Mouse (Mus musculus) forebrain, embryonic 15.5 days (tissue): ENCODE results near the gene Lmbr1. TPM values are rescaled to one million over a fixed set of nuclear protein-coding genes. Genes with fewer than 3 reads are reported as not detected.

Experiments
- ATAC-seq: fragments of 200-750 bp; cut with Nextera tagmentation; replicated peaks from 2 replicates; pipeline ENCODE4 v1.8.0; 2017; ENCODE audit warnings: mild to moderate bottlenecking, moderate TSS enrichment, moderate library complexity
- H3K27ac ChIP-seq: fragments of 300-500 bp; sonication (generic); replicated peaks from 2 replicates; pipeline ENCODE4 v1.5.1; 2015; ENCODE audit warnings: mild to moderate bottlenecking, inconsistent platforms
- H3K27me3 ChIP-seq: fragments of 300-500 bp; sonication (generic); 2 replicates; pipeline ENCODE4 v1.6.1; 2015; ENCODE audit warnings: inconsistent platforms
- H3K36me3 ChIP-seq: fragments of 300-500 bp; sonication (generic); 2 replicates; pipeline ENCODE4 v1.6.1; 2015; ENCODE audit warnings: mild to moderate bottlenecking, inconsistent platforms
- H3K4me1 ChIP-seq: fragments of 300-500 bp; sonication (generic); 2 replicates; pipeline ENCODE4 v1.6.1; 2015; ENCODE audit warnings: inconsistent platforms
- H3K4me2 ChIP-seq: fragments of 300-500 bp; sonication (generic); replicated peaks from 2 replicates; pipeline ENCODE4 v1.6.1; 2015; ENCODE audit warnings: mild to moderate bottlenecking, inconsistent platforms
- H3K4me3 ChIP-seq: fragments of 300-500 bp; sonication (generic); 2 replicates; pipeline ENCODE4 v1.5.1; 2015; ENCODE audit warnings: mild to moderate bottlenecking, inconsistent platforms
- H3K9ac ChIP-seq: fragments of 300-500 bp; sonication (generic); replicated peaks from 2 replicates; pipeline ENCODE4 v1.6.1; 2015; ENCODE audit warnings: mild to moderate bottlenecking, inconsistent platforms
- H3K9me3 ChIP-seq: fragments of 300-500 bp; sonication (generic); 2 replicates; pipeline ENCODE4 v1.6.1; 2016; ENCODE audit warnings: inconsistent platforms
- WGBS: fragments of 180-500 bp; shearing (Covaris S2); methylation state at CpG from one replicate; pipeline ENCODE4 v1.1.7; 2015; ENCODE audit warnings: mixed read lengths; 5-methylcytosine and 5-hydroxymethylcytosine counted together
- polyA plus RNA-seq: library from polyadenylated mRNA; unstranded; fragments of >200 nt; fragmentation: Nextera tagmentation; extraction: Ambion mirVana; gene quantifications from 2 replicates; pipeline ENCODE4 v1.2.1, GENCODE M21; 2015

Lmbr1 gene
- polyA plus RNA-seq, 1 experiment from 2014 or later = 26.3 TPM

DNA sequence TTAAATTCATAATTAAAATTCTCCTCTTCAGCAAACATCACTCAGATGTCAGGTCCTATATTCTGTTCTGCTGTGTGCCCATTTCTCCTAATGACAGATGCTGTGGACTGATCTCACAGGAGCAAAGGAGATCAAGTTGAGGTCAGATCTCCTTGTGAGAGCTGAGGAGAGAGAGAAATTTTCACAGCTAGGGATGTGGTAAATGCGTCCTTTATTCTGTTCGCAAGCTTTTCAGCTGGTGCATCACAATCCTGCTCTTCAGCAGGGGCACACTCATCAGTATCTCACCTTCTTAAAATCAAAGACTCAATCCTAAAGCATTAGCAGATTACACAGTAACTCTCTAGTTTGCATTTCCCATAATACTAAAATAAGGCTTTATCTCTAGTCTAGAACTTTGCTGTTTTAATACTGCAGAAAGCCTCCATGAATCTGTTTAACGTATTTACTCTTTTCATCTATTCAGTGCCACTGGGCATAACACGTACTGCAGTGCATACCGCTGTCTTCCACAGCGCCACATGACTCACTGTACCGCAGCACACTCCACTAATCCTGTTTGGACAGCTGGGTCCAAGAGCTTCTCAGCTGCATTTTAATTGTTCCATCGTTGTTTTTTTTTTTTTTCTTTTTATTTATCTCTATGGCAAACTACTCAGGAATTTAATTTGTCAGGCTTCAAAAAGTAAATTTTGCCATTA, 127.2 kb downstream of the Lmbr1 start:
- Histone ChIP-seq H3K36me3 (no peaks in the 10 kb centered on the region), H3K9ac (no peak overlapping the region), H3K4me3 (no peak overlapping the region), H3K9me3 (no peaks in the 10 kb centered on the region), H3K27ac (no peak overlapping the region), H3K4me2 (no peak overlapping the region), H3K27me3 (no peaks in the 10 kb centered on the region), H3K4me1 (no peaks in the 10 kb centered on the region)
- ATAC-seq = peak; percentile 79
- 11% methylated on average over 8 of the region's 8 CpGs for WGBS

DNA sequence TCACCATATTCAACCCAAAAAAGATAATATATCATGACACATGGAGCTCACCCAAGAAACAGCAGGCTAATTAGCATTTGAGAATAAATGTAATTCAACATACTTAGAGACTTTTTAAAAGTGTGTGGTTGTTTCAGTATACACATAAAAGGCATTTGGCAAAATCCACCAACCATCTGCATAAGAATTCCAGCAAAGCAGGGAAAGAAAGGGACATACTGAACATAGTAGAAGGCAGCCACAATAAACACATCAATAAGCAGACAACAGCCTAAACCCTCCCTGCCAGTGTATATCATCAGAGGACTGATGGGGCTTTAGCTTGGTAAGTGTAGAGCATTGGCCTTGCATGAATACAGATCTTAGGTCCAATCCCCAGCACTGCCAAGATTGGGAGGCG, 133.4 kb downstream of the Lmbr1 start:
- H3K9ac ChIP-seq = no peak overlapping the region
- H3K9me3 ChIP-seq = no peaks in the 10 kb centered on the region
- peak; percentile 82 for ATAC-seq
- H3K4me3 ChIP-seq = no peak overlapping the region
- H3K27me3 ChIP-seq = no peaks in the 10 kb centered on the region
- peaks cover 7% of the 10 kb centered on the region for H3K4me1 ChIP-seq
- H3K27ac ChIP-seq = no peak overlapping the region
- no peaks in the 10 kb centered on the region for H3K36me3 ChIP-seq
- WGBS = no CpG with 5 or more reads among the region's 1 CpGs
- no peak overlapping the region for H3K4me2 ChIP-seq

DNA sequence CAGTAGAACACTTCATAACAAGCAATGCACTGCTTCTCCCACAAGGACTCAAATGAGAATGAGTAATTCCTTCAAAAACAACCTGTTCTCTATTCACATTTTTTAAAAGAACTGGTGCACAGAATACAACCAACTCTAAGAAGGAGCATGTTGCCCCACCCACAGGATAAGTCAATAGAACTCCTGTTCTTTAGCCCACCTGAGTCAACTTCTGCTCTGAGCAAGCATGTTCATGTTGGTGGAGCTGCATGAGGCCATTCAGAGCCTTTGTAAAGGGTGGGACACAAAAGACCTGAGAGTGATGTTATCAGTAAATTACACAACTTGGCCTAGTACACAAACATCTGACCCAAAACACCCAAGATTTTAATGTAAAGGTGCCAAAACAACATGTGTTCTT, 139.8 kb downstream of the Lmbr1 start:
- H3K4me1 ChIP-seq = no peaks in the 10 kb centered on the region
- H3K4me3 ChIP-seq = no peak overlapping the region
- no peaks in the 10 kb centered on the region for H3K36me3 ChIP-seq
- no peak overlapping the region for H3K27ac ChIP-seq
- H3K27me3 ChIP-seq = no peaks in the 10 kb centered on the region
- H3K4me2 ChIP-seq = no peak overlapping the region
- no peak for ATAC-seq
- no peak overlapping the region for H3K9ac ChIP-seq
- no peaks in the 10 kb centered on the region for H3K9me3 ChIP-seq

DNA sequence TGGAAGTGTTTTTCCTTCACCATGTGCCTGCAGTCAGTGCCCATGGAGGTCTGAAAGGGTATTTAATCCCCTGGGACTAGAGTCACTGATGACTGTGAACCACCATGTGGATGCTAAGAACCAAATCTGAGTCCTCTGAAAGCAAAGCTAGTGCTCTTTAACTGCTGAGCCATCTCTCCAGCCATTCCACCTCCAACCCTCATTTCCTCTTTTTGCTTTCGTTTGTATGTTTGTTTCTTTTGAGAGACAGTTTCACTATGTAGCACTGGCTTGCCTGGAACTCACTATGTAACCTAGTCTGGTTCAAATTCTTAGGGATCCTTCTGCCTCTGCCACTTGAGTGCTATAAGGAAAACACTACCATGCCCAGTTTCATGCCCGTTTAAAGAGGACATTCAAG, 147.7 kb downstream of the Lmbr1 start:
- no peaks in the 10 kb centered on the region for H3K27me3 ChIP-seq
- no peak overlapping the region for H3K27ac ChIP-seq
- no peaks in the 10 kb centered on the region for H3K4me1 ChIP-seq
- WGBS = 83% methylated on average over 2 of the region's 2 CpGs
- no peak overlapping the region for H3K9ac ChIP-seq
- H3K9me3 ChIP-seq = no peaks in the 10 kb centered on the region
- H3K36me3 ChIP-seq = peaks cover 8% of the 10 kb centered on the region; the same call in 1 of the 2 replicates
- H3K4me3 ChIP-seq = no peak overlapping the region
- no peak overlapping the region for H3K4me2 ChIP-seq
- ATAC-seq = no peak

DNA sequence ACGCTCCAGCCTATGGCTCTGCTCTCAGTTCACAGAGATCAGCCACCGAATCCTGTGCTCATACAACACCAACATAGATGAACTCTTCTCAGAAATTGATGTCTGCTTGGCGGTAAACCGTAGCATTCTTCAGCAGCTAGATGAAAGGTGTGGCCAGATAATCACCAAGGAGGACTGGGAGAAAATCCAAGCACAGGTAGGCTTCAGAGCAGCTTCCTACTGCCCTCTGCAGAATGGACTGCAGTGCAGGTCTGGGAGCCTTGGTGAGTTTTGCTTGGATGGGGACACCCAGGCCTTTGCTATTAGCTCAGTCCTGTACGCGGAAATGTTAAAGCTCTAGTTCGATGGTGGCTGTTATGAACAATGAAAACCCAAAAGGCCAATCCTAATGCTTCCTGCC, 154.1 kb downstream of the Lmbr1 start:
- Histone ChIP-seq H3K4me3 (no peak overlapping the region), H3K4me1 (no peaks in the 10 kb centered on the region), H3K4me2 (no peak overlapping the region), H3K9ac (no peak overlapping the region), H3K27ac (no peak overlapping the region), H3K9me3 (no peaks in the 10 kb centered on the region), H3K27me3 (no peaks in the 10 kb centered on the region), H3K36me3 (no peaks in the 10 kb centered on the region)
- WGBS = 90% methylated on average over 7 of the region's 7 CpGs
- ATAC-seq = no peak

DNA sequence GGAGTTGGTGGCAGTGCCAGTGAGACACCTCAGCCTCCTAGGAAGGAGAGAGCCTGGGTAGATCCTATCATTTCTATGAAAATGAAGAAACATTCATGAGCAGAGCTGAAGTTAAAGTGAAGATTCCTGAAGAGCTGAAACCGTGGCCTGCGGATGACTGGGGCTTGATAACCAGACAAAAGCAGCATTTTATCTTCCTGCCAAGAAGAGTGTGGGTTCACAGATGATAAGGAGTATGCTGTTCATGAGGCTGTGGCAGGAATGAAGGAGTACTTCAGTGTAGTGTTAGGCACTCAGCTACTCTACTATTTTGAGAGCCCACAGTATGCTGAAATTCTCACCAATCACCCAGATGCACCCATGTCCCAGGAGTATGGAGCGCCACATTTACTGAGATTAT, 160.2 kb downstream of the Lmbr1 start:
- Histone ChIP-seq H3K27me3 (no peaks in the 10 kb centered on the region), H3K4me3 (no peak overlapping the region), H3K9me3 (no peaks in the 10 kb centered on the region), H3K4me2 (no peak overlapping the region), H3K4me1 (no peaks in the 10 kb centered on the region), H3K9ac (no peak overlapping the region), H3K27ac (no peak overlapping the region), H3K36me3 (no peaks in the 10 kb centered on the region)
- 91% methylated on average over 3 of the region's 3 CpGs for WGBS
- ATAC-seq = no peak

DNA sequence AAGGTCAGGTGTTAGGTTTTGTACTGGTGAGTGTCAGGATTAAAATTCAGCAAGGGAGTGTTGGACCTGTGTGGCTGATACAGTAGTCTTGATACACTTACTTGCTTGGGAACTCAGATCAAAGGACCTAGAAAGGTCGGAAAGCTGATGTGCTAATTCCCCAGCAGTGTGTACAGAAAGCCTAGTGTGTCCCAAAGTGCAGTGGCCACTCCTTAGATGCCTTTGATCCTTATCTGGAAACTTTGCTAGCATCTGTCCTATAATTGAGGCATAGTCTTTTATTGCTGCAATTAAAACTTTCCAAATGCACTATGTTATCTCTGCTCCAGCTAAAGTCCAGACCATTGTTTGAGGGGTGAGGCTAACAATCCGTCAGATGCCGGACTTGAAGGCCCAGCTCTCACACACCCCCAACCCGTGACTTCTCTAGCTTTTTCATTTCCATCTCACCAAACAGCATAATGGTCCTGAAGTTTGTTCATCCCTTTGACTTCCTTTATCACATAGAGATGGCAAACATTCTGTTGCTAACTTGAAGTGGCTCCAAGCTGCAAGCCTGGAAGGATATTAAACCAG, 166.1 kb downstream of the Lmbr1 start:
- ATAC-seq = no peak
- Histone ChIP-seq H3K36me3 (no peaks in the 10 kb centered on the region), H3K4me1 (no peaks in the 10 kb centered on the region), H3K27me3 (no peaks in the 10 kb centered on the region), H3K9ac (no peak overlapping the region), H3K27ac (no peak overlapping the region), H3K4me2 (no peak overlapping the region), H3K9me3 (no peaks in the 10 kb centered on the region), H3K4me3 (no peak overlapping the region)
- WGBS = 66% methylated on average over 4 of the region's 4 CpGs

DNA sequence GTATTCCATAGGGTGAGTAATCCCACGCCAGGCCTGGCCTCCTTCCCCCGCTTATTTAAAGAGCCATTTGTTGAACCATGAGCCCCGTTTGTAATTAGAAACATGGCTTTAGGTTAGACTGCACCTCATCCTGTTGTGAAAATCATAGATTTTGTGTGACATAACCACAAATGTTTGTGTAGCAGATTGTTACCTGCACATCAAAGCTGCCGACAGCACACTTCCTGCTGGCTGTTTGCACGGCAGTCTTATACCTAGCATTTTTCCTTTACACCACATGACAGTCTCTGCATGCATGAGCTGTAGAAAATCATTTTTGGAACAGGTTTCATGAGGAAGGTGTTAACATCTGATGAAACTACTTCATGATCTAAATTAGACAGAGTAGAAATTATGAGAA, 172.5 kb downstream of the Lmbr1 start:
- WGBS = 85% methylated on average over 5 of the region's 5 CpGs
- ATAC-seq = no peak
- no peaks in the 10 kb centered on the region for H3K9me3 ChIP-seq
- no peak overlapping the region for H3K9ac ChIP-seq
- H3K4me1 ChIP-seq = no peaks in the 10 kb centered on the region
- no peak overlapping the region for H3K27ac ChIP-seq
- no peak overlapping the region for H3K4me2 ChIP-seq
- H3K36me3 ChIP-seq = peaks cover 6% of the 10 kb centered on the region; the same call in 1 of the 2 replicates
- H3K4me3 ChIP-seq = no peak overlapping the region
- no peaks in the 10 kb centered on the region for H3K27me3 ChIP-seq

DNA sequence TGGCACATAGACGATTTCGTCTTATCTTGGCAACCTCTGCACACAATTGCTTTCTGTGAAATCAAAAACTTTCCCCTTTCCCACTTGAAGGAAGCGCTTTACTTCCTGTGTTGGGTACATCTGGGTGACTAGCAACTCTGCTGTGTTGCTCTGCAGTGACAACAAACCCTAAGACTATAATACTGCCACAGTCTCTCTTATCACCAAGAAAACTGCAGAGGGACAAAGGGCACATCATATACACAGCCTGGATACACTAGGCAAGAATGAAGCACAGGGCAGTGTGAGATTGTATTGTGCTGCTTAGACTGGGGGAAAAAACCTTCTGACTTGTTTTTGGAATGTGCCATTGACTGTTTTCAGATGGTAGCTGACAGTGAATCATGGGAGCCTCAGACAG, 178.3 kb downstream of the Lmbr1 start:
- no peak overlapping the region for H3K4me2 ChIP-seq
- 93% methylated on average over 3 of the region's 3 CpGs for WGBS
- H3K27ac ChIP-seq = no peak overlapping the region
- H3K27me3 ChIP-seq = no peaks in the 10 kb centered on the region
- H3K9me3 ChIP-seq = no peaks in the 10 kb centered on the region
- peaks cover 6% of the 10 kb centered on the region; the same call in 1 of the 2 replicates for H3K36me3 ChIP-seq
- no peak overlapping the region for H3K4me3 ChIP-seq
- H3K4me1 ChIP-seq = peaks cover 13% of the 10 kb centered on the region; the same call in 1 of the 2 replicates
- no peak overlapping the region for H3K9ac ChIP-seq
- ATAC-seq = no peak

DNA sequence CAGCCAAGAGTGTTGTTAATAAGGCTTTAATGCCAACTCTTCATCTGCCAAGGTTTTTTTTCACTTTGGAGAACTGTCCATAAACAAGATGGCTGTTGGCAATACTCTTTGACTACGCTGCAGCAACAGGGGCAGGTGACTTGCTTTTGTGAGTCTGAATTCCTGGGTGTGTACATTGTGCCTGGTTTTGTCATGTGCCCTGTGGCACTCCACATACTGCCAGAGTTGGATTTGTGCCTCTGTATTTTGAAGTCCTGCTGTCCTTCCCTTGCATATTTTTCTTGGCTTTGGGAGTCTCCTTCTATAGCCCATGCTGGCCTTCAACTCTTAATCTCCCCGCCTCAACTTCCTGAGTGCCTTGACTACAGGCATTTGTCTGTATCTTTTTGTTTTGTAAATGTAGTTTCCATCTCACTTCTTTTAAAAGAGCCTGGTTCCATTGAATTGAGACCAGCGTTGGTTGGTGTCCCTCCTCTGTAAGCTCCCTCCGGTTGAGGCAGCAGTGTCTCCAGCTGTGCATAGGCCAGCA, 179.2 kb downstream of the Lmbr1 start:
- Histone ChIP-seq H3K4me3 (no peak overlapping the region), H3K4me2 (no peak overlapping the region), H3K4me1 (peaks cover 13% of the 10 kb centered on the region; the same call in 1 of the 2 replicates), H3K27ac (no peak overlapping the region), H3K9ac (no peak overlapping the region), H3K27me3 (no peaks in the 10 kb centered on the region), H3K9me3 (no peaks in the 10 kb centered on the region), H3K36me3 (peaks cover 2% of the 10 kb centered on the region; the same call in 1 of the 2 replicates)
- ATAC-seq = no peak
- 50% methylated on average over 4 of the region's 4 CpGs for WGBS

DNA sequence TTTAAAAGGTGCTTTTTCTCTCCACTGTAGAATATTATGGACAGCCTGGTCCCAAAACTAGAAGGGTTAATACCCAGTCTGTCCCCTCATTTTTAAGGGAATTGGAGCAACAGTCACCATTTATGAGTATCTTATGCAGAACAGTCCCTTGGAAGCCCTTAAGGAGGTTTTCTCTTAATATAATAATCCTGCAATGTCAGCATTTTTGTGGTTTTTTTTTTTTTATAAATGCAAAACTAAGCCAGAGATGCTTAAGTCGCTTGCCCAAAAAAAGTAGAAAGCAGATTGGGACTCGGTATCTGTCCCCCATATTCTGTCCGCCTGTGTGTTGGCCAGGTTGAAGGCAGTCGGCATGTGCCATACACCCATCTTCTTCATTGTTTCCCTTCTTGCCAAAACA, 181.0 kb downstream of the Lmbr1 start:
- Histone ChIP-seq H3K4me1 (peaks cover 13% of the 10 kb centered on the region; the same call in 1 of the 2 replicates), H3K36me3 (no peaks in the 10 kb centered on the region), H3K9ac (no peak overlapping the region), H3K4me3 (no peak overlapping the region), H3K27me3 (no peaks in the 10 kb centered on the region), H3K4me2 (0 out of 2 replicates have a peak overlapping the region, but pooled peaks have one; percentile 74), H3K27ac (no peak overlapping the region), H3K9me3 (no peaks in the 10 kb centered on the region)
- ATAC-seq = no peak
- 86% methylated on average over 4 of the region's 4 CpGs for WGBS

DNA sequence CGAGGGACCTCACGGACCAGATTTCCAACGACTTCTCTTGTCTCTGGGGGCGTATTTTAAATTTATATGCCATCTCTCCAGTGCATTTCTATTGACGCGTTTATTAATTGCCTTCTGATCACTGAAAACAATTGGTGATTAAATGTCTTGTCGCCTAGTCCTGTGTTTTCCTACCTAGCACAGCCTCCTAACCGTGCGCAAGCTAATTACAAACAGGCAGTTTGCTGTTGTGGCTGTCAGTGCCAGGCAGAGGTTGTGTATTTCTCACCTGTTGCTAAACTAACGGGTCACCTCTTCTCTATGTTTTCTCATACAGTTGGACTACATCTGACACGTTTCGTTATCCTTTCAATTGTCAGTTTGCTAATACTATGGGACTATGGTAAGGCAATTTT, 181.9 kb downstream of the Lmbr1 start:
- ATAC-seq = peak; percentile 51
- peak overlapping the region; percentile 78 for H3K4me3 ChIP-seq
- WGBS = 7% methylated on average over 12 of the region's 12 CpGs

More for the DNA sequence above, 181.9 kb downstream of the Lmbr1 start:
- H3K9me3 ChIP-seq = no peaks in the 10 kb centered on the region
- H3K36me3 ChIP-seq = no peaks in the 10 kb centered on the region
- no peaks in the 10 kb centered on the region for H3K27me3 ChIP-seq
- H3K4me2 ChIP-seq = peak overlapping the region; percentile 74
- peaks cover 13% of the 10 kb centered on the region; the same call in 1 of the 2 replicates for H3K4me1 ChIP-seq
- H3K27ac ChIP-seq = peak overlapping the region; percentile 92
- peak overlapping the region; percentile 87 for H3K9ac ChIP-seq
